Mouse (Mus musculus) ES-Bruce4 (cell line): Measurements from ENCODE around the gene Cd302.

ENCODE experiments used
- CTCF ChIP-seq: IDR thresholded peaks from one replicate; pipeline ENCODE4 v1.8.1; 2011; ENCODE audit warnings: low read depth, low read length
- EP300 ChIP-seq: IDR thresholded peaks from 2 replicates; pipeline ENCODE4 v1.6.1; 2011; ENCODE audit warnings: low read depth, low read length; ENCODE audit not compliant: insufficient read depth
- POLR2A ChIP-seq: IDR thresholded peaks from one replicate; pipeline ENCODE4 v1.8.1; 2011; ENCODE audit warnings: low read length; ENCODE audit not compliant: insufficient read depth

DNA sequence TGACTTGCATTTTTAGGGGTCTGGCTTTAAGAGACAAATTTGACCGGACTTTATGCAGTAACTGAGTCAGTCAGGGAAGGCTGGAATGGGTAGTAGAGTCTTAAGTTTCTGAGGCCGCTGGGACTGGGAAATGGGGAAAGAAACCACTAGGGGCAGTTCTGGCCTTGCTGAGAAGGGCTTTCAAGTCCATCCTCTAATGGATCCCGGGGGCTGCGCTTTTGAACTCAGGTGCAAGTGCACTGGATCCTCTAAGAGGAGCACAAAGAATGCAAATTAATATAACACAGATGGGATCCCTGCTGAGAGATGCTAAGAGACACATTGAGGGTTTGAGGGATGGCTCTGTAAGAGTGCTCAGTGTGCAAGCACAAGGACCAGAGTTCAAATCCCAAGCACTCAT is 7.1 kb upstream of the Cd302 start:
- TF ChIP-seq CTCF: no peak
- TF ChIP-seq POLR2A: no peak
- no peak for TF ChIP-seq EP300
